Mouse (Mus musculus) heart, adult 2 months (tissue): ENCODE measurements at regions not wholly inside any gene's neighbourhood (a gene's known extent, or its start where the extent isn't known, plus 50 kb on each side); places are given as distances from the start of the nearest gene placed in this dataset.

Experiments used
- CTCF ChIP-seq: fragments of 200-600 bp; IDR thresholded peaks from 2 replicates; pipeline ENCODE4 v1.8.1; 2022; ENCODE audit warnings: antibody characterized with exemption, mild to moderate bottlenecking, moderate library complexity
- EP300 ChIP-seq: fragments of 200-500 bp; IDR thresholded peaks from 2 replicates; pipeline ENCODE4 v1.6.1; 2011; ENCODE audit warnings: low read depth, low read length, control low read depth; ENCODE audit not compliant: insufficient read depth

- TF ChIP-seq EP300 (no peak), CTCF (no peak)
Measured at GRCm38 (mm10) chr10:98145773-98146172, 419.2 kb upstream of the C030005K15Rik start.
